Mouse (Mus musculus): Measurements from ENCODE around the gene Cdk12.
A peak's percentile ranks its signal among the peaks of the same experiment; 100 is the strongest.

GRCm38 (mm10) chr11:98313790-98314323 is 111.0 kb downstream of the Cdk12 start:
- TF ChIP-seq BHLHE40 (IDR thresholded peaks at IDR 0.05; ENCODE audit: low read depth, low read length), result peak; percentile 39
- no peak for TF ChIP-seq ETS1 (conservative IDR thresholded peaks at IDR 0.05; ENCODE audit: low read depth, low read length)
- TF ChIP-seq CTCF (conservative IDR thresholded peaks at IDR 0.05 in 1 of 2, IDR thresholded peaks at IDR 0.05 in 1 of 2; ENCODE audit: low read depth in 2 of 2, low read length in 2 of 2), result no peak
- TF ChIP-seq KAT2A (IDR thresholded peaks at IDR 0.05; ENCODE audit: insufficient replicate concordance, low read length), result no peak
- TF ChIP-seq USF2 (conservative IDR thresholded peaks at IDR 0.05; ENCODE audit: low read depth, low read length), result no peak
- no peak for TF ChIP-seq NRF1 (IDR thresholded peaks at IDR 0.05; ENCODE audit: low read depth, low read length)
- no peak for TF ChIP-seq CHD1 (IDR thresholded peaks at IDR 0.05; ENCODE audit: low read depth, low read length)
- TF ChIP-seq CHD2 (IDR thresholded peaks at IDR 0.05; ENCODE audit: low read length), result no peak
- no peak for TF ChIP-seq EP300 (IDR thresholded peaks at IDR 0.05; ENCODE audit: low read length)
